Mouse (Mus musculus) bone marrow, adult 2 months (tissue): ENCODE data around the gene Kif5c.

Source experiments
- CTCF ChIP-seq: fragments of 200-500 bp; IDR thresholded peaks from 2 replicates; pipeline ENCODE4 v1.5.1; 2011; ENCODE audit warnings: low read length, control low read depth; ENCODE audit not compliant: control insufficient read depth, insufficient read depth
- POLR2A ChIP-seq: fragments of 200-500 bp; IDR thresholded peaks from 2 replicates; pipeline ENCODE4 v1.6.1; 2011; ENCODE audit warnings: low read depth, mild to moderate bottlenecking, control low read depth, low read length, borderline replicate concordance; ENCODE audit not compliant: control insufficient read depth

DNA sequence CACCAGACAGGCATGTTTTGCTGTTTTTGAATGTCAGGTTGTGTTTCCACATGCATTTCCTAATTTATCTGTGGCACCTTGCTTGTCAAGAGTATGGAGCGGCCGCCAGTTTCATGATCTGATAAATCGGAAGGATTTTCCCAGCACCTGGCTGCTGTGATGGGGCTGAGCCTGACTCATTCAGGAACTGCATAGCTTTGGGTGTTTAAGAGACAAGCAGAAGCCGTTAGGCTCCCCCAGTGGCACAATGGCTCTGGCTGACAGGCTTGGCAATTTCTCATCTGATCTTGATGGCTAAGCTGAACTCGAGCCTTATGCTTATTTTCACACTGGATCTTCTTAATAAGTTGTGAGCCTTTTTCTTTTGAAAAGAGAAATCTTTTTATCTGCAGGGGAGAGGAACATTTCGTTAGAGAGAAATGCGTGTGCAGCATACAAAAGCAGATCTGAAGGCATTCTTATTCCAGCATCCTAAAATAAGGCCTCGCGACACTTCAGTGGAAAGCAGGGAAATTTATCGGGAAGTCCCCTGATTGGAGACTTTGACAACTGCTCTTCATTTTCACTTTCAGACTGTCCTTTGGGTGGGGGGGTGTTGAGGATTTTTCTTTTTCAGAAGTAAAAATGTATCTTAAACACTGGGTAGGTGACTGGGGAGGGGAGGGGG is 132.6 kb downstream of the Kif5c start:
- TF ChIP-seq POLR2A (no peak), CTCF (no peak)
